Mouse (Mus musculus): ENCODE measurements around the gene Casq2. TPM values are rescaled to one million over a fixed set of nuclear protein-coding genes. Genes with fewer than 3 reads are reported as not detected.

Casq2 gene
- total and polyA plus RNA-seq, 3 experiments: 0.11 TPM; not detected in 2

- Histone ChIP-seq H3K27me3 (ENCODE audit: insufficient read depth, low read length) (peaks cover 14% of the 10 kb centered on the region), H3K9me3 (replicated peaks) (no peaks in the 10 kb centered on the region), H3K36me3 (replicated peaks) (no peaks in the 10 kb centered on the region), H3K4me3 (ENCODE audit: low read depth, low read length) (no peak overlapping the region), H3K4me1 (ENCODE audit: insufficient read depth, low read depth, low read length) (no peaks in the 10 kb centered on the region)
- no peak for DNase-seq (ENCODE audit: low spot score)
- TF ChIP-seq GATA2 (IDR thresholded peaks at IDR 0.05; ENCODE audit: borderline replicate concordance, low read depth, low read length) (no peak), TAL1 (conservative IDR thresholded peaks at IDR 0.05; ENCODE audit: low read depth, low read length) (no peak), CTCF (IDR thresholded peaks at IDR 0.05; ENCODE audit: low read depth, low read length) (no peak), GATA1 (IDR thresholded peaks at IDR 0.05; ENCODE audit: borderline replicate concordance, low read length) (no peak), POLR2AphosphoS5 (IDR thresholded peaks at IDR 0.05; ENCODE audit: insufficient replicate concordance, low read depth, low read length) (no peak)
- ATAC-seq (ENCODE audit: extremely low read depth, insufficient number of reproducible peaks, low FRiP score, poor library complexity, severe bottlenecking): no peak
These were observed 45.6 kb downstream of the Casq2 start for GRCm38 (mm10) chr3:102131627-102132324.

- H3K27me3 ChIP-seq (ENCODE audit: insufficient read depth, low read length): peaks cover 35% of the 10 kb centered on the region
- H3K4me1 ChIP-seq (ENCODE audit: insufficient read depth, low read depth, low read length): no peaks in the 10 kb centered on the region
- H3K4me3 ChIP-seq (ENCODE audit: low read depth, low read length): no peak overlapping the region
- no peak for TF ChIP-seq TAL1 (conservative IDR thresholded peaks at IDR 0.05; ENCODE audit: low read depth, low read length)
- no peak for TF ChIP-seq GATA2 (IDR thresholded peaks at IDR 0.05; ENCODE audit: borderline replicate concordance, low read depth, low read length)
- TF ChIP-seq CTCF (IDR thresholded peaks at IDR 0.05; ENCODE audit: low read depth, low read length): no peak
- TF ChIP-seq GATA1 (IDR thresholded peaks at IDR 0.05; ENCODE audit: borderline replicate concordance, low read length): no peak
- no peak for TF ChIP-seq POLR2AphosphoS5 (IDR thresholded peaks at IDR 0.05; ENCODE audit: insufficient replicate concordance, low read depth, low read length)
- DNase-seq (ENCODE audit: low spot score) (no peak), ATAC-seq (ENCODE audit: extremely low read depth, insufficient number of reproducible peaks, low FRiP score, poor library complexity, severe bottlenecking) (no peak)
- H3K36me3 ChIP-seq (replicated peaks): no peaks in the 10 kb centered on the region
- no peaks in the 10 kb centered on the region for H3K9me3 ChIP-seq (replicated peaks)
These were observed 49.3 kb downstream of the Casq2 start for GRCm38 (mm10) chr3:102135389-102136113.

- ATAC-seq (ENCODE audit: extremely low read depth, insufficient number of reproducible peaks, low FRiP score, poor library complexity, severe bottlenecking) (no peak), DNase-seq (ENCODE audit: low spot score) (no peak)
- peaks cover 35% of the 10 kb centered on the region for H3K27me3 ChIP-seq (ENCODE audit: insufficient read depth, low read length)
- H3K36me3 ChIP-seq (replicated peaks): no peaks in the 10 kb centered on the region
- TF ChIP-seq POLR2AphosphoS5 (IDR thresholded peaks at IDR 0.05; ENCODE audit: insufficient replicate concordance, low read depth, low read length): no peak
- no peak for TF ChIP-seq GATA1 (IDR thresholded peaks at IDR 0.05; ENCODE audit: borderline replicate concordance, low read length)
- no peak for TF ChIP-seq TAL1 (conservative IDR thresholded peaks at IDR 0.05; ENCODE audit: low read depth, low read length)
- no peak for TF ChIP-seq GATA2 (IDR thresholded peaks at IDR 0.05; ENCODE audit: borderline replicate concordance, low read depth, low read length)
- TF ChIP-seq CTCF (IDR thresholded peaks at IDR 0.05; ENCODE audit: low read depth, low read length): no peak
- no peaks in the 10 kb centered on the region for H3K4me1 ChIP-seq (ENCODE audit: insufficient read depth, low read depth, low read length)
- H3K9me3 ChIP-seq (replicated peaks): no peaks in the 10 kb centered on the region
- H3K4me3 ChIP-seq (ENCODE audit: low read depth, low read length): no peak overlapping the region
These were observed 50.9 kb downstream of the Casq2 start for GRCm38 (mm10) chr3:102137158-102137557.

- Histone ChIP-seq H3K27me3 (ENCODE audit: insufficient read depth, low read length) (peaks cover 35% of the 10 kb centered on the region), H3K4me1 (ENCODE audit: insufficient read depth, low read depth, low read length) (no peaks in the 10 kb centered on the region), H3K4me3 (ENCODE audit: low read depth, low read length) (no peak overlapping the region), H3K36me3 (replicated peaks) (no peaks in the 10 kb centered on the region), H3K9me3 (replicated peaks) (no peaks in the 10 kb centered on the region)
- ATAC-seq (ENCODE audit: extremely low read depth, insufficient number of reproducible peaks, low FRiP score, poor library complexity, severe bottlenecking) (no peak), DNase-seq (ENCODE audit: low spot score) (no peak)
- no peak for TF ChIP-seq POLR2AphosphoS5 (IDR thresholded peaks at IDR 0.05; ENCODE audit: insufficient replicate concordance, low read depth, low read length)
- TF ChIP-seq CTCF (IDR thresholded peaks at IDR 0.05; ENCODE audit: low read depth, low read length): no peak
- TF ChIP-seq GATA1 (IDR thresholded peaks at IDR 0.05; ENCODE audit: borderline replicate concordance, low read length): no peak
- no peak for TF ChIP-seq GATA2 (IDR thresholded peaks at IDR 0.05; ENCODE audit: borderline replicate concordance, low read depth, low read length)
- no peak for TF ChIP-seq TAL1 (conservative IDR thresholded peaks at IDR 0.05; ENCODE audit: low read depth, low read length)
These were observed 52.7 kb downstream of the Casq2 start for GRCm38 (mm10) chr3:102138899-102139298.

- ATAC-seq (ENCODE audit: extremely low read depth, insufficient number of reproducible peaks, low FRiP score, poor library complexity, severe bottlenecking) (no peak), DNase-seq (ENCODE audit: low spot score) (no peak)
- Histone ChIP-seq H3K36me3 (replicated peaks) (no peaks in the 10 kb centered on the region), H3K27me3 (ENCODE audit: insufficient read depth, low read length) (peaks cover 37% of the 10 kb centered on the region), H3K4me3 (ENCODE audit: low read depth, low read length) (no peak overlapping the region), H3K9me3 (replicated peaks) (no peaks in the 10 kb centered on the region), H3K4me1 (ENCODE audit: insufficient read depth, low read depth, low read length) (no peaks in the 10 kb centered on the region)
- no peak for TF ChIP-seq POLR2AphosphoS5 (IDR thresholded peaks at IDR 0.05; ENCODE audit: insufficient replicate concordance, low read depth, low read length)
- TF ChIP-seq GATA1 (IDR thresholded peaks at IDR 0.05; ENCODE audit: borderline replicate concordance, low read length): no peak
- TF ChIP-seq GATA2 (IDR thresholded peaks at IDR 0.05; ENCODE audit: borderline replicate concordance, low read depth, low read length): no peak
- TF ChIP-seq TAL1 (conservative IDR thresholded peaks at IDR 0.05; ENCODE audit: low read depth, low read length): no peak
- TF ChIP-seq CTCF (IDR thresholded peaks at IDR 0.05; ENCODE audit: low read depth, low read length): no peak
These were observed 54.4 kb downstream of the Casq2 start for GRCm38 (mm10) chr3:102140606-102141005.

GRCm38 (mm10) chr3:102141451-102141850, 55.2 kb downstream of the Casq2 start:
- no peak for TF ChIP-seq TAL1 (conservative IDR thresholded peaks at IDR 0.05; ENCODE audit: low read depth, low read length)
- no peak for TF ChIP-seq GATA1 (IDR thresholded peaks at IDR 0.05; ENCODE audit: borderline replicate concordance, low read length)
- TF ChIP-seq POLR2AphosphoS5 (IDR thresholded peaks at IDR 0.05; ENCODE audit: insufficient replicate concordance, low read depth, low read length): no peak
- no peaks in the 10 kb centered on the region for H3K36me3 ChIP-seq (replicated peaks)
- H3K4me3 ChIP-seq (ENCODE audit: low read depth, low read length): no peak overlapping the region
- H3K27me3 ChIP-seq (ENCODE audit: insufficient read depth, low read length): peaks cover 31% of the 10 kb centered on the region
- DNase-seq (ENCODE audit: low spot score) (no peak), ATAC-seq (ENCODE audit: extremely low read depth, insufficient number of reproducible peaks, low FRiP score, poor library complexity, severe bottlenecking) (no peak)
- no peaks in the 10 kb centered on the region for H3K9me3 ChIP-seq (replicated peaks)
- no peaks in the 10 kb centered on the region for H3K4me1 ChIP-seq (ENCODE audit: insufficient read depth, low read depth, low read length)
